ENCODE assay signal across 17 mouse cellular contexts in the genomic region with DNA sequence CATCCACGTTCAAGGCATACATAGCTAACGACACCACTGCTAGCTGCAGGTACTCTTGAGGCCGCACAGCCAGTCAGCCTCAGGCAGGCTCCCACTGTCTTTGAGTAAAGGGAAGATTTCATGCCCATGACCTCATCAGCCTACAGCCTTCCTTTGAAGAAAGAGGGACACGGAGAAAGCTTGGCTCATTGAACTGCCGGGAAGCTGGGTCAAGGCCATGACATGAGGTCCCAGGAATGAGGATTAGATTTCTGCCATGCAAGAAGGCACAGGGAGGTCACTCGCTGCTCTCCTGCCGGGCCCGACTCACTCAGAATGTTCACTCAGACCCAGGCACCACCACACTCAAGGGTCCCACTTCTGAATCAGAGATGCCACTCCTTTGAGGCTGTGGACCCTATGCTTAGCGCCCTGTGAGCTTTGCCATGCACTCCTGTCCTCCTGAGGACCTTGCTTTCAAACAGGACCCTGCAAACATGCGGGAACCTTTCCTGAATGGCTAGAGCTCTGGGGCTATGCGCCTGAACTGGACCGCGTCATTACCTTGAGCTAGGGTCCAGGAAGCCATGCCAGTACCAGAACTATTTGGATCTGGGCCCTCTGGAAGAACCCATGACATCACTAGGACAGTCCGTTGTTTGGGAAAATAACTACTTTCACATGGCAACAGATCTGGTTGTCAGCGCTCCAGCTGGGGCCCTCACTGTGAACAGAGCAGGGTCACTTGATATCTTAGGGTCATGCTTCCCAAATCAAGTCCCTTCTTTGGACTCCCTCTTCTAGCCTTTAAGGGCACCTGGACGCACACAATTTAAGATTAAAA. TPM values are rescaled to one million over a fixed set of nuclear protein-coding genes. Genes with fewer than 3 reads are reported as not detected.
"Had no signal": no experiment of that assay in that cellular context is flagged by ENCODE, and none has a peak within 500 bp of the region (broad histone marks: within the 10 kb centered on the region; RNA-seq: fewer than 3 reads in every experiment).

No protein-coding gene starts in this region.

- H3K36me3 ChIP-seq: lung, embryonic 15.5 days had no signal

- H3K27me3 ChIP-seq: kidney, embryonic 15.5 days; lung, embryonic 15.5 days had no signal

- DNase-seq: kidney, postnatal 14 days; kidney, postnatal 4 days; liver; lung, adult 18-20 months; lung, postnatal 36 days; thymus, adult 2 months; thymus, postnatal 14 days had no signal

RNA-seq across cellular contexts. Expression of a gene that starts 1.2 kb away (rescaled TPM):
- total RNA-seq: layer of hippocampus, adult 18-20 months; layer of hippocampus, postnatal 25 days had no signal

RNA-seq across cellular contexts. Expression of a gene that starts 14.2 kb away (rescaled TPM):
- total RNA-seq: layer of hippocampus, postnatal 25 days had no signal
- polyA plus RNA-seq: liver, embryonic 12.5 days; neural tube, embryonic 14.5 days had no signal

RNA-seq across cellular contexts. Expression of a gene that starts 43.2 kb away (rescaled TPM):
- total RNA-seq: layer of hippocampus, postnatal 25 days; monocyte, adult 5-6 weeks had no signal
- polyA plus RNA-seq: limb, embryonic 10.5 days; midbrain, embryonic 10.5 days; stomach, embryonic 14.5 days had no signal
